ENCODE assay signal across 11 mouse cellular contexts in genomic region chr17:35236996-35237395, GRCm38 (mm10). TPM values are rescaled to one million over a fixed set of nuclear protein-coding genes. Genes with fewer than 3 reads are reported as not detected.
A peak's percentile ranks its signal among the peaks of the same experiment; 100 is the strongest.
DNase-seq lines count a peak whose midpoint lies in the region; ATAC-seq lines count a peak whose summit lies in the region.
"Had no signal": no experiment of that assay in that cellular context is flagged by ENCODE, and none has a peak within 500 bp of the region (broad histone marks: within the 10 kb centered on the region; RNA-seq: fewer than 3 reads in every experiment).

No protein-coding gene starts in this region.

- ATAC-seq in neural tube, embryonic 11.5 days (ENCODE audit: insufficient read depth, low FRiP score, low TSS enrichment): no peak
- ATAC-seq in hindbrain, embryonic 14.5 days (ENCODE audit: low FRiP score): no peak
- no peak for ATAC-seq in neural tube, embryonic 15.5 days (ENCODE audit: low FRiP score)

- no peaks in the 10 kb centered on the region for H3K9me3 ChIP-seq in neural tube, embryonic 11.5 days (ENCODE audit: control insufficient read depth, low read length)
- no peaks in the 10 kb centered on the region for H3K9me3 ChIP-seq in hindbrain, embryonic 14.5 days (ENCODE audit: control insufficient read depth, low read length)
- H3K9me3 ChIP-seq in neural tube, embryonic 15.5 days (replicated peaks): no peaks in the 10 kb centered on the region
- H3K9me3 ChIP-seq: liver, embryonic 13.5 days had no signal

- peak overlapping the region; percentile 90 for H3K4me2 ChIP-seq in neural tube, embryonic 11.5 days (ENCODE audit: low read depth)
- H3K4me2 ChIP-seq in hindbrain, embryonic 14.5 days (replicated peaks): peak overlapping the region; percentile 61
- peak overlapping the region; percentile 95 for H3K4me2 ChIP-seq in neural tube, embryonic 15.5 days

- peaks cover 9% of the 10 kb centered on the region for H3K4me1 ChIP-seq in neural tube, embryonic 11.5 days (ENCODE audit: control insufficient read depth, insufficient read depth, low read length)
- peaks cover 22% of the 10 kb centered on the region for H3K4me1 ChIP-seq in hindbrain, embryonic 14.5 days (replicated peaks; ENCODE audit: control insufficient read depth, insufficient read depth, low read length)
- H3K4me1 ChIP-seq in neural tube, embryonic 15.5 days: peaks cover 56% of the 10 kb centered on the region

- H3K4me3 ChIP-seq in neural tube, embryonic 11.5 days (ENCODE audit: low read depth, low read length): peak overlapping the region; percentile 64
- peak overlapping the region; percentile 38 for H3K4me3 ChIP-seq in hindbrain, embryonic 14.5 days (replicated peaks; ENCODE audit: low read length)
- H3K4me3 ChIP-seq in neural tube, embryonic 15.5 days (replicated peaks): peak overlapping the region; percentile 54

- peaks cover 2% of the 10 kb centered on the region; the same call in 1 of the 2 replicates for H3K36me3 ChIP-seq in neural tube, embryonic 11.5 days (ENCODE audit: control insufficient read depth, insufficient read depth, low read length)
- H3K36me3 ChIP-seq in hindbrain, embryonic 14.5 days (replicated peaks; ENCODE audit: control insufficient read depth, insufficient read depth): peaks cover 7% of the 10 kb centered on the region; the same call in 1 of the 2 replicates
- peaks cover 4% of the 10 kb centered on the region for H3K36me3 ChIP-seq in neural tube, embryonic 15.5 days

- H3K27me3 ChIP-seq in neural tube, embryonic 11.5 days (ENCODE audit: control insufficient read depth, insufficient read depth, low read length): no peaks in the 10 kb centered on the region
- no peaks in the 10 kb centered on the region for H3K27me3 ChIP-seq in hindbrain, embryonic 14.5 days (ENCODE audit: control insufficient read depth, insufficient read depth, low read length)
- no peaks in the 10 kb centered on the region for H3K27me3 ChIP-seq in neural tube, embryonic 15.5 days (replicated peaks)
- H3K27me3 ChIP-seq: liver, embryonic 13.5 days had no signal

- no peak overlapping the region for H3K27ac ChIP-seq in neural tube, embryonic 11.5 days (ENCODE audit: low read depth, low read length)
- H3K27ac ChIP-seq in hindbrain, embryonic 14.5 days: peak overlapping the region; percentile 90
- H3K27ac ChIP-seq in neural tube, embryonic 15.5 days (replicated peaks): peak overlapping the region; percentile 92

- DNase-seq in cerebellum, adult 11-12 months: peak; percentile 71
- no peak for DNase-seq in cerebellum, adult 11 months
- DNase-seq in neural tube, embryonic 11.5 days (ENCODE audit: low spot score): no peak
- DNase-seq in neural tube, embryonic 10.5 days (ENCODE audit: extremely low spot score, low spot score): no peak
- no peak for DNase-seq in hindbrain, embryonic 14.5 days (ENCODE audit: low spot score)
- no peak for DNase-seq in gastrocnemius, adult 18-20 months (ENCODE audit: low spot score)
- no peak for DNase-seq in left cerebral cortex, adult 9 months (ENCODE audit: low spot score in 2 of 2)

- peak overlapping the region; percentile 89 for H3K9ac ChIP-seq in neural tube, embryonic 11.5 days (ENCODE audit: low read length)
- peak overlapping the region; percentile 63 for H3K9ac ChIP-seq in hindbrain, embryonic 14.5 days
- peak overlapping the region; percentile 68 for H3K9ac ChIP-seq in neural tube, embryonic 15.5 days (replicated peaks)

- WGBS in neural tube, embryonic 11.5 days: 89% methylated on average over 9 of the region's 9 CpGs
- WGBS in hindbrain, embryonic 14.5 days: 77% methylated on average over 9 of the region's 9 CpGs
- WGBS in neural tube, embryonic 15.5 days: 68% methylated on average over 9 of the region's 9 CpGs

RNA-seq across cellular contexts. Expression of gene Nfkbil1, which starts 1.4 kb away (rescaled TPM):
- polyA plus RNA-seq in neural tube, embryonic 11.5 days (2014; fragmentation: Nextera tagmentation; extraction: Ambion mirVana): 4.7 and 5.0 TPM in 2 replicates
- polyA plus RNA-seq in hindbrain, embryonic 14.5 days (2014; fragmentation: Nextera tagmentation; extraction: Ambion mirVana): 3.5 and 3.8 TPM in 2 replicates
- polyA plus RNA-seq in neural tube, embryonic 15.5 days (2015; fragmentation: Nextera tagmentation; extraction: Ambion mirVana): 11.2 and 12.1 TPM in 2 replicates
- total RNA-seq in gastrocnemius, adult 18-20 months (2021): 1 to 10 TPM; 7.0 to 7.2 TPM

RNA-seq across cellular contexts. Expression of gene Atp6v1g2, which starts 3.5 kb away (rescaled TPM):
- 14.1 and 16.8 TPM in 2 replicates for polyA plus RNA-seq in neural tube, embryonic 11.5 days (2014; fragmentation: Nextera tagmentation; extraction: Ambion mirVana)
- polyA plus RNA-seq in hindbrain, embryonic 14.5 days (2014; fragmentation: Nextera tagmentation; extraction: Ambion mirVana): 122 and 138 TPM in 2 replicates
- 116 and 126 TPM in 2 replicates for polyA plus RNA-seq in neural tube, embryonic 15.5 days (2015; fragmentation: Nextera tagmentation; extraction: Ambion mirVana)
- total RNA-seq in gastrocnemius, adult 18-20 months (2021): 1 to 10 TPM; 1.1 to 1.8 TPM

RNA-seq across cellular contexts. Expression of gene Ddx39b, which starts 4.5 kb away (rescaled TPM):
- 634 and 672 TPM in 2 replicates for polyA plus RNA-seq in neural tube, embryonic 11.5 days (2014; fragmentation: Nextera tagmentation; extraction: Ambion mirVana)
- polyA plus RNA-seq in hindbrain, embryonic 14.5 days (2014; fragmentation: Nextera tagmentation; extraction: Ambion mirVana): 341 and 346 TPM in 2 replicates
- polyA plus RNA-seq in neural tube, embryonic 15.5 days (2015; fragmentation: Nextera tagmentation; extraction: Ambion mirVana): 334 and 376 TPM in 2 replicates
- 10 to 100 TPM; 83.5 to 83.8 TPM for total RNA-seq in gastrocnemius, adult 18-20 months (2021)

RNA-seq across cellular contexts. Expression of gene Gm16181, which starts 16.4 kb away (rescaled TPM):
- polyA plus RNA-seq in neural tube, embryonic 11.5 days (2014; fragmentation: Nextera tagmentation; extraction: Ambion mirVana): 0.50 TPM in 1 of 2 replicates, not detected in the other
- polyA plus RNA-seq in hindbrain, embryonic 14.5 days (2014; fragmentation: Nextera tagmentation; extraction: Ambion mirVana): not detected in 2 replicates
- polyA plus RNA-seq in neural tube, embryonic 15.5 days (2015; fragmentation: Nextera tagmentation; extraction: Ambion mirVana): 0.40 TPM in 1 of 2 replicates, not detected in the other
- not detected for total RNA-seq in gastrocnemius, adult 18-20 months (2021)
- polyA plus RNA-seq: erythroblast, embryonic 14.5 days; large intestine, adult 2 months had no signal

RNA-seq across cellular contexts. Expression of gene H2-D1, which starts 25.5 kb away (rescaled TPM):
- 47.9 and 56.5 TPM in 2 replicates for polyA plus RNA-seq in neural tube, embryonic 11.5 days (2014; fragmentation: Nextera tagmentation; extraction: Ambion mirVana)
- polyA plus RNA-seq in hindbrain, embryonic 14.5 days (2014; fragmentation: Nextera tagmentation; extraction: Ambion mirVana): 95.5 and 98.1 TPM in 2 replicates
- 143 and 196 TPM in 2 replicates for polyA plus RNA-seq in neural tube, embryonic 15.5 days (2015; fragmentation: Nextera tagmentation; extraction: Ambion mirVana)
- total RNA-seq in gastrocnemius, adult 18-20 months (2021): 10 to 100 TPM; 36.3 to 59.0 TPM
